Mouse (Mus musculus) CH12.LX (cell line): ENCODE measurements around the gene Naxe. TPM values are rescaled to one million over a fixed set of nuclear protein-coding genes. Genes with fewer than 3 reads are reported as not detected.
A peak's percentile ranks its signal among the peaks of the same experiment; 100 is the strongest.

ENCODE experiments used
- DNase-seq: peaks from one replicate; pipeline ENCODE4 v3.0.0-alpha.2; 2013; ENCODE audit errors: extremely low read depth
- H3K27ac ChIP-seq: 2 replicates; pipeline ENCODE4 v1.5.1; 2012; ENCODE audit warnings: low read depth, mild to moderate bottlenecking, control low read depth, moderate library complexity; ENCODE audit not compliant: insufficient read depth
- H3K27me3 ChIP-seq: replicated peaks from 2 replicates; pipeline ENCODE3; 2012; ENCODE audit warnings: inconsistent platforms
- H3K36me3 ChIP-seq, 2 experiments: replicated peaks in 1 of 2; 2 replicates each; pipeline versions ENCODE3 to v1.6.1; 2012; ENCODE audit warnings: inconsistent platforms in 1 of 2, low read length in 1 of 2, mild to moderate bottlenecking in 1 of 2, mixed read lengths in 1 of 2, moderate library complexity in 1 of 2; ENCODE audit not compliant: control insufficient read depth in 1 of 2, insufficient read depth in 1 of 2
- H3K4me1 ChIP-seq, 2 experiments: 2 replicates each; pipeline ENCODE4 v1.6.1; 2012; ENCODE audit warnings: inconsistent platforms in 1 of 2, moderate library complexity in 1 of 2; ENCODE audit not compliant: insufficient read depth in 2 of 2, control insufficient read depth in 1 of 2
- H3K4me2 ChIP-seq: 2 replicates; pipeline ENCODE4 v1.6.1; 2012; ENCODE audit warnings: low read depth, mild to moderate bottlenecking, control low read depth; ENCODE audit not compliant: poor library complexity, insufficient read depth, severe bottlenecking
- H3K4me3 ChIP-seq, 3 experiments: fragments of 150-350 bp in 1 of 3; sonication (generic) in 1 of 3; replicated peaks in 1 of 3; 2 replicates each; pipeline versions ENCODE3 to v1.5.1; 2011 to 2012; ENCODE audit warnings: low read depth in 2 of 3, low read length in 2 of 3, mild to moderate bottlenecking in 2 of 3, moderate library complexity in 2 of 3, control low read depth in 1 of 3, improper control_type of control experiment in 1 of 3, inconsistent platforms in 1 of 3, mixed read lengths in 1 of 3; ENCODE audit not compliant: poor library complexity in 1 of 3
- H3K79me2 ChIP-seq: replicated peaks from 2 replicates; pipeline ENCODE4 v1.6.1; 2012; ENCODE audit warnings: mild to moderate bottlenecking, moderate library complexity; ENCODE audit not compliant: control insufficient read depth, poor library complexity, insufficient read depth, severe bottlenecking; ENCODE audit errors: extremely low read depth
- H3K9ac ChIP-seq: 2 replicates; pipeline ENCODE4 v1.6.1; 2012; ENCODE audit warnings: low read depth, mild to moderate bottlenecking, control low read depth, moderate library complexity; ENCODE audit not compliant: insufficient read depth
- H3K9me3 ChIP-seq: replicated peaks from 2 replicates; pipeline ENCODE3; 2012; ENCODE audit warnings: low read length, inconsistent platforms, mixed read lengths
- BHLHE40 ChIP-seq: IDR thresholded peaks from 2 replicates; pipeline ENCODE4 v1.6.1; 2011; ENCODE audit warnings: mild to moderate bottlenecking, low read depth, low read length, improper control_type of control experiment
- CHD1 ChIP-seq: IDR thresholded peaks from 2 replicates; pipeline ENCODE4 v1.6.1; 2012; ENCODE audit warnings: low read depth, low read length, improper control_type of control experiment, inconsistent platforms
- CTCF ChIP-seq, 2 experiments: IDR thresholded peaks in 1 of 2; conservative IDR thresholded peaks in 1 of 2; 2 replicates each; pipeline ENCODE4 v1.5.1; 2011 to 2012; ENCODE audit warnings: low read depth in 2 of 2, low read length in 2 of 2, improper control_type of control experiment in 1 of 2, inconsistent platforms in 1 of 2, mild to moderate bottlenecking in 1 of 2, moderate library complexity in 1 of 2
- E2F4 ChIP-seq: IDR thresholded peaks from 2 replicates; pipeline ENCODE4 v1.6.1; 2011; ENCODE audit warnings: low read depth, low read length, improper control_type of control experiment; ENCODE audit not compliant: insufficient replicate concordance
- ELF1 ChIP-seq: IDR thresholded peaks from 2 replicates; pipeline ENCODE4 v1.6.1; 2014; ENCODE audit warnings: low read depth, mild to moderate bottlenecking, inconsistent platforms, low read length, improper control_type of control experiment
- EP300 ChIP-seq: IDR thresholded peaks from 2 replicates; pipeline ENCODE4 v1.6.1; 2011; ENCODE audit warnings: low read length, improper control_type of control experiment
- ETS1 ChIP-seq: conservative IDR thresholded peaks from 2 replicates; pipeline ENCODE4 v1.6.1; 2012; ENCODE audit warnings: low read depth, mild to moderate bottlenecking, inconsistent platforms, low read length, improper control_type of control experiment, moderate library complexity
- GABPA ChIP-seq: IDR thresholded peaks from 2 replicates; pipeline ENCODE4 v1.6.1; 2012; ENCODE audit warnings: low read depth, low read length, improper control_type of control experiment, inconsistent platforms; ENCODE audit not compliant: insufficient replicate concordance
- HCFC1 ChIP-seq: IDR thresholded peaks from 2 replicates; pipeline ENCODE4 v1.6.1; 2012; ENCODE audit warnings: low read depth, mild to moderate bottlenecking, inconsistent platforms, low read length, improper control_type of control experiment
- JUN ChIP-seq: IDR thresholded peaks from 2 replicates; pipeline ENCODE4 v1.6.1; 2011; ENCODE audit warnings: low read depth, mild to moderate bottlenecking, low read length, improper control_type of control experiment, moderate library complexity; ENCODE audit not compliant: insufficient read depth
- KAT2A ChIP-seq: IDR thresholded peaks from 2 replicates; pipeline ENCODE4 v1.6.1; 2012; ENCODE audit warnings: low read length, improper control_type of control experiment, inconsistent platforms; ENCODE audit not compliant: insufficient replicate concordance
- MAX ChIP-seq: IDR thresholded peaks from 2 replicates; pipeline ENCODE4 v1.6.1; 2011; ENCODE audit warnings: low read length, improper control_type of control experiment
- MEF2A ChIP-seq: IDR thresholded peaks from 2 replicates; pipeline ENCODE4 v1.6.1; 2014; ENCODE audit warnings: low read depth, mild to moderate bottlenecking, inconsistent platforms, low read length, improper control_type of control experiment, borderline replicate concordance
- MXI1 ChIP-seq: IDR thresholded peaks from 2 replicates; pipeline ENCODE4 v1.6.1; 2011; ENCODE audit warnings: mild to moderate bottlenecking, low read depth, low read length, improper control_type of control experiment
- MYC ChIP-seq: IDR thresholded peaks from 2 replicates; pipeline ENCODE4 v1.6.1; 2011; ENCODE audit warnings: low read depth, mild to moderate bottlenecking, improper control_type of control experiment, low read length
- TCF12 ChIP-seq: IDR thresholded peaks from 2 replicates; pipeline ENCODE4 v1.6.1; 2014; ENCODE audit warnings: low read depth, mild to moderate bottlenecking, inconsistent platforms, low read length, improper control_type of control experiment
- UBTF ChIP-seq: IDR thresholded peaks from 2 replicates; pipeline ENCODE4 v1.6.1; 2012; ENCODE audit warnings: low read depth, mild to moderate bottlenecking, inconsistent platforms, low read length, improper control_type of control experiment, moderate library complexity
- ZC3H11A ChIP-seq: IDR thresholded peaks from 2 replicates; pipeline ENCODE4 v1.6.1; 2012; ENCODE audit warnings: low read depth, mild to moderate bottlenecking, inconsistent platforms, low read length, improper control_type of control experiment
- ZKSCAN1 ChIP-seq: IDR thresholded peaks from 2 replicates; pipeline ENCODE4 v1.6.1; 2012; ENCODE audit warnings: low read depth, inconsistent platforms, low read length, improper control_type of control experiment, borderline replicate concordance
- ZNF384 ChIP-seq: IDR thresholded peaks from 2 replicates; pipeline ENCODE4 v1.6.1; 2012; ENCODE audit warnings: low read depth, low read length, improper control_type of control experiment, inconsistent platforms
- dilution Hi-C: fragments of 300-500 bp; cut with MboI; formaldehyde crosslinking; loops from 2 replicates; pipeline ENCODE4 v1.14.3; 2020; ENCODE audit warnings: low sequenced_read_pairs; ENCODE audit not compliant: extremely low pct_unique_long_range_greater_than_20kb, extremely low pct_ligation_motif_present
- in situ Hi-C: fragments of 300-500 bp; cut with MboI; formaldehyde crosslinking; loops from 3 replicates; pipeline ENCODE4 v1.14.3; 2019; ENCODE audit warnings: low sequenced_read_pairs, low pct_ligation_motif_present, low pct_unique_long_range_greater_than_20kb, mixed read lengths
- polyA plus RNA-seq: library from polyadenylated mRNA; unstranded; fragments of >175 nt; gene quantifications from 2 replicates; pipeline ENCODE4 v1.2.1, GENCODE M21; 2012; ENCODE audit warnings: low read depth; ENCODE audit not compliant: insufficient read length
- total RNA-seq, 2 experiments: library from RNA; depleted of rRNA; stranded (reverse); fragments of 300-350 nt in 1 of 2; fragments of >200 nt in 1 of 2; gene quantifications; 2 replicates each; pipeline ENCODE4 v1.2.3; 2012 to 2014

Gene Naxe
- total and polyA plus RNA-seq, 3 experiments, result 65.6 to 124 (median 91.3) TPM

- TF ChIP-seq UBTF, result no peak
- peak; percentile 81 to 98 for TF ChIP-seq CTCF (conservative IDR thresholded peaks at IDR 0.05 in 1 of 2, IDR thresholded peaks at IDR 0.05 in 1 of 2; ENCODE audit: low read depth in 2 of 2, low read length in 2 of 2)
- no peak for TF ChIP-seq TCF12
- no peak for TF ChIP-seq MYC
- no peak for TF ChIP-seq KAT2A
- no peak for TF ChIP-seq ELF1
- peak; percentile 79 for TF ChIP-seq ZC3H11A
- TF ChIP-seq CHD1, result no peak
These were observed 13.5 kb upstream of the Naxe start (continued) for GRCm38 (mm10) chr3:88071783-88072182.

GRCm38 (mm10) chr3:88068386-88068785, 10.1 kb upstream of the Naxe start:
- no peak overlapping the region for H3K4me2 ChIP-seq
- H3K27ac ChIP-seq, result no peak overlapping the region
- no peak for DNase-seq
- no peaks in the 10 kb centered on the region for H3K79me2 ChIP-seq
- no peaks in the 10 kb centered on the region for H3K36me3 ChIP-seq
- no peak overlapping the region for H3K9ac ChIP-seq
- dilution Hi-C loops, result no loop called here
- H3K4me3 ChIP-seq, result no peak overlapping the region
- peaks cover 6% of the 10 kb centered on the region for H3K9me3 ChIP-seq
- in situ Hi-C loops, result no loop called here
- H3K4me1 ChIP-seq, result no peaks in the 10 kb centered on the region
- H3K27me3 ChIP-seq, result peaks cover 57% of the 10 kb centered on the region
- TF ChIP-seq MEF2A (no peak), ZC3H11A (no peak), EP300 (no peak), ZNF384 (no peak), HCFC1 (no peak), ETS1 (no peak), JUN (no peak), ZKSCAN1 (no peak), MAX (no peak), E2F4 (no peak), BHLHE40 (no peak), CHD1 (no peak), GABPA (no peak), MXI1 (no peak)
